ENCODE assay signal across 8 mouse cellular contexts in genomic region chr5:121184945-121185551, GRCm38 (mm10). TPM values are rescaled to one million over a fixed set of nuclear protein-coding genes. Genes with fewer than 3 reads are reported as not detected.
DNase-seq lines count a peak whose midpoint lies in the region; ATAC-seq lines count a peak whose summit lies in the region.

No protein-coding gene starts in this region.

- peak; percentile 40 to 41 for DNase-seq in cerebellum, adult 18-20 months
- no peak for DNase-seq in cerebellum, adult 8-10 months
- no peak for DNase-seq in neural tube, embryonic 10.5 days (ENCODE audit: extremely low spot score, low spot score)
- DNase-seq in midbrain, embryonic 14.5 days = peak; percentile 41
- no peak for DNase-seq in right cerebral cortex, postnatal 14 days
- DNase-seq in left cerebral cortex, postnatal 36 days (ENCODE audit: low spot score in 2 of 2) = no peak

- WGBS in neural tube, embryonic 13.5 days = 18% methylated on average over 11 of the region's 11 CpGs
- 14% methylated on average over 11 of the region's 11 CpGs for WGBS in intestine, embryonic 15.5 days
- 46% methylated on average over 11 of the region's 11 CpGs for WGBS in midbrain, embryonic 14.5 days

- no peak overlapping the region for H3K4me3 ChIP-seq in neural tube, embryonic 13.5 days
- H3K4me3 ChIP-seq in intestine, embryonic 15.5 days (replicated peaks) = no peak overlapping the region
- H3K4me3 ChIP-seq in midbrain, embryonic 14.5 days (replicated peaks; ENCODE audit: low read depth, low read length) = no peak overlapping the region

- no peaks in the 10 kb centered on the region; the same call in 1 of the 2 replicates for H3K36me3 ChIP-seq in neural tube, embryonic 13.5 days
- no peaks in the 10 kb centered on the region; the same call in 1 of the 2 replicates for H3K36me3 ChIP-seq in intestine, embryonic 15.5 days
- no peaks in the 10 kb centered on the region for H3K36me3 ChIP-seq in midbrain, embryonic 14.5 days (ENCODE audit: control insufficient read depth, insufficient read depth, low read length)

- ATAC-seq in neural tube, embryonic 13.5 days (ENCODE audit: low read depth) = no peak
- peak; percentile 14; the same call in 1 of the 2 replicates for ATAC-seq in intestine, embryonic 15.5 days
- no peak for ATAC-seq in midbrain, embryonic 14.5 days (ENCODE audit: low FRiP score, low TSS enrichment)

- peak overlapping the region; percentile 23; the same call in 1 of the 2 replicates for H3K27ac ChIP-seq in neural tube, embryonic 13.5 days (replicated peaks)
- peak overlapping the region; percentile 23; the same call in 1 of the 2 replicates for H3K27ac ChIP-seq in intestine, embryonic 15.5 days
- H3K27ac ChIP-seq in midbrain, embryonic 14.5 days (replicated peaks; ENCODE audit: low read depth, low read length) = peak overlapping the region; percentile 32

- H3K4me1 ChIP-seq in neural tube, embryonic 13.5 days (replicated peaks) = peaks cover 86% of the 10 kb centered on the region
- peaks cover 33% of the 10 kb centered on the region for H3K4me1 ChIP-seq in intestine, embryonic 15.5 days (replicated peaks)
- peaks cover 29% of the 10 kb centered on the region for H3K4me1 ChIP-seq in midbrain, embryonic 14.5 days (ENCODE audit: control insufficient read depth, insufficient read depth, low read length)

- peak overlapping the region; percentile 24 for H3K4me2 ChIP-seq in neural tube, embryonic 13.5 days
- H3K4me2 ChIP-seq in intestine, embryonic 15.5 days (replicated peaks) = peak overlapping the region; percentile 12; the same call in 1 of the 2 replicates
- no peak overlapping the region for H3K4me2 ChIP-seq in midbrain, embryonic 14.5 days (ENCODE audit: low read length)

- no peaks in the 10 kb centered on the region for H3K9me3 ChIP-seq in neural tube, embryonic 13.5 days
- no peaks in the 10 kb centered on the region for H3K9me3 ChIP-seq in intestine, embryonic 15.5 days
- H3K9me3 ChIP-seq in midbrain, embryonic 14.5 days (ENCODE audit: control insufficient read depth, low read length) = no peaks in the 10 kb centered on the region

- no peaks in the 10 kb centered on the region for H3K27me3 ChIP-seq in neural tube, embryonic 13.5 days
- no peaks in the 10 kb centered on the region for H3K27me3 ChIP-seq in intestine, embryonic 15.5 days (replicated peaks)
- H3K27me3 ChIP-seq in midbrain, embryonic 14.5 days (ENCODE audit: control insufficient read depth, insufficient read depth, low read length) = no peaks in the 10 kb centered on the region

- peak overlapping the region; percentile 53; the same call in 1 of the 2 replicates for H3K9ac ChIP-seq in neural tube, embryonic 13.5 days
- H3K9ac ChIP-seq in intestine, embryonic 15.5 days = no peak overlapping the region
- no peak overlapping the region for H3K9ac ChIP-seq in midbrain, embryonic 14.5 days (replicated peaks; ENCODE audit: low read length)

- intact Hi-C loops in left cerebral cortex, postnatal 36 days (cut with DNase I) = no loop called here

RNA-seq across cellular contexts. Expression of gene Ptpn11, which starts 6.1 kb away (rescaled TPM):
- 17.2 and 19.4 TPM in 2 replicates for polyA plus RNA-seq in neural tube, embryonic 13.5 days (2015; fragmentation: Nextera tagmentation; extraction: Ambion mirVana)
- polyA plus RNA-seq in intestine, embryonic 15.5 days (2015; fragmentation: Nextera tagmentation; extraction: Ambion mirVana) = 19.8 and 20.1 TPM in 2 replicates
- 29.7 and 32.7 TPM in 2 replicates for polyA plus RNA-seq in midbrain, embryonic 14.5 days (2014; fragmentation: Nextera tagmentation; extraction: Ambion mirVana)
- 10 to 100 TPM; 93.7 to 99.3 TPM for total RNA-seq in left cerebral cortex, postnatal 36 days (2021)

RNA-seq across cellular contexts. Expression of gene Rpl6, which starts 19.2 kb away (rescaled TPM):
- 425 and 431 TPM in 2 replicates for polyA plus RNA-seq in neural tube, embryonic 13.5 days (2015; fragmentation: Nextera tagmentation; extraction: Ambion mirVana)
- 589 and 659 TPM in 2 replicates for polyA plus RNA-seq in intestine, embryonic 15.5 days (2015; fragmentation: Nextera tagmentation; extraction: Ambion mirVana)
- polyA plus RNA-seq in midbrain, embryonic 14.5 days (2014; fragmentation: Nextera tagmentation; extraction: Ambion mirVana) = 432 and 438 TPM in 2 replicates
- 100 to 1,000 TPM; 401 to 441 TPM for total RNA-seq in left cerebral cortex, postnatal 36 days (2021)

RNA-seq across cellular contexts. Expression of gene Hectd4, which starts 35.0 kb away (rescaled TPM):
- 14.7 and 17.3 TPM in 2 replicates for polyA plus RNA-seq in neural tube, embryonic 13.5 days (2015; fragmentation: Nextera tagmentation; extraction: Ambion mirVana)
- polyA plus RNA-seq in intestine, embryonic 15.5 days (2015; fragmentation: Nextera tagmentation; extraction: Ambion mirVana) = 3.9 and 4.2 TPM in 2 replicates
- polyA plus RNA-seq in midbrain, embryonic 14.5 days (2014; fragmentation: Nextera tagmentation; extraction: Ambion mirVana) = 32.1 and 35.4 TPM in 2 replicates
- total RNA-seq in left cerebral cortex, postnatal 36 days (2021) = 100 to 1,000 TPM; 180 to 207 TPM

Comparison
In these comparisons a context has a peak if more than half of its experiments do, and no peak if none do; other contexts are left out.
1. DNase-seq: peak in cerebellum, adult 18-20 months (2 of 2) and midbrain, embryonic 14.5 days (single experiment); none in cerebellum, adult 8-10 months (single experiment), neural tube, embryonic 10.5 days (single experiment), right cerebral cortex, postnatal 14 days (single experiment) and left cerebral cortex, postnatal 36 days (0 of 2).
2. Peak in every context shown above with its lines, with median percentiles within 50 percentile points of each other: H3K27ac ChIP-seq.